Mouse (Mus musculus): Measurements from ENCODE around the gene Ovol2.

Gene Ovol2

GRCm38 (mm10) chr2:144310273-144310672, 21.7 kb downstream of the Ovol2 start:
- DNase-seq = no peak

GRCm38 (mm10) chr2:144308561-144308960, 23.4 kb downstream of the Ovol2 start:
- DNase-seq = peak; percentile 85 to 87

- no peak for DNase-seq
Observed at GRCm38 (mm10) chr2:144305721-144306294, 26.1 kb downstream of the Ovol2 start.

- DNase-seq = no peak
Observed at GRCm38 (mm10) chr2:144301101-144301500, 30.8 kb downstream of the Ovol2 start.

- DNase-seq = no peak
Observed at GRCm38 (mm10) chr2:144299749-144300669, 31.9 kb downstream of the Ovol2 start.

GRCm38 (mm10) chr2:144295145-144295735, 36.7 kb downstream of the Ovol2 start:
- DNase-seq = no peak

- DNase-seq = peak in 1 of 2 experiments; percentile 28
Observed at GRCm38 (mm10) chr2:144291600-144292305, 40.2 kb downstream of the Ovol2 start.

GRCm38 (mm10) chr2:144290321-144290720, 41.6 kb downstream of the Ovol2 start:
- no peak for DNase-seq

- DNase-seq = no peak
Observed at GRCm38 (mm10) chr2:144281417-144281816, 50.5 kb downstream of the Ovol2 start.

- DNase-seq = no peak
Observed at GRCm38 (mm10) chr2:144280568-144280967, 51.4 kb downstream of the Ovol2 start.

- peak; percentile 81 to 91 for DNase-seq
Observed at GRCm38 (mm10) chr2:144279742-144280141, 52.2 kb downstream of the Ovol2 start.

GRCm38 (mm10) chr2:144276885-144277284, 55.1 kb downstream of the Ovol2 start:
- no peak for DNase-seq

GRCm38 (mm10) chr2:144274741-144275140, 57.2 kb downstream of the Ovol2 start:
- no peak for DNase-seq

- no peak for DNase-seq
Observed at GRCm38 (mm10) chr2:144272088-144272487, 59.9 kb downstream of the Ovol2 start.

GRCm38 (mm10) chr2:144270507-144271420, 61.2 kb downstream of the Ovol2 start, which contains the start of the genes Mgme1 and Snx5:
Gene Mgme1, plus strand, starts transcription at chr2:144270663.
Gene Snx5, minus strand, starts transcription at chr2:144270906.
- DNase-seq = peak; percentile 92 to 93

GRCm38 (mm10) chr2:144269679-144270475, 62.1 kb downstream of the Ovol2 start:
- DNase-seq = no peak

GRCm38 (mm10) chr2:144269306-144269650, 62.7 kb downstream of the Ovol2 start:
- no peak for DNase-seq

- DNase-seq = no peak
Observed at GRCm38 (mm10) chr2:144268446-144269305, 63.3 kb downstream of the Ovol2 start.

GRCm38 (mm10) chr2:144267731-144268015, 64.3 kb downstream of the Ovol2 start:
- DNase-seq = peak; percentile 36 to 43

- no peak for DNase-seq
Observed at GRCm38 (mm10) chr2:144267004-144267730, 64.8 kb downstream of the Ovol2 start.

All from kidney, adult 8-10 months (tissue).